Mouse (Mus musculus) kidney, adult 8-10 months (tissue): ENCODE measurements around the gene Klf15.
A peak's percentile ranks its signal among the peaks of the same experiment; 100 is the strongest.

Experiments
- DNase-seq, 2 experiments: peaks; one replicate each; pipeline ENCODE4 v3.0.0; 2022

Gene Klf15

GRCm38 (mm10) chr6:90462181-90462706 is at the start of gene Klf15:
Gene Klf15 (plus strand): TSS chr6:90462576.
- DNase-seq, result peak; percentile 85 to 87

GRCm38 (mm10) chr6:90422565-90422964 is 39.8 kb upstream of the Klf15 start:
- peak; percentile 83 to 84 for DNase-seq

- no peak for DNase-seq
Observed at GRCm38 (mm10) chr6:90425361-90425760, 37.0 kb upstream of the Klf15 start.

- no peak for DNase-seq
Observed at GRCm38 (mm10) chr6:90426003-90426402, 36.4 kb upstream of the Klf15 start.

GRCm38 (mm10) chr6:90428380-90428974 is 33.9 kb upstream of the Klf15 start, which contains the start of gene Cfap100:
Gene Cfap100 (minus strand): TSS chr6:90428797.
- peak; percentile 71 to 83 for DNase-seq

GRCm38 (mm10) chr6:90429911-90430310 is 32.5 kb upstream of the Klf15 start:
- DNase-seq, result peak in 1 of 2 experiments; percentile 45

GRCm38 (mm10) chr6:90431487-90431886 is 30.9 kb upstream of the Klf15 start:
- DNase-seq, result no peak

- DNase-seq, result no peak
Observed at GRCm38 (mm10) chr6:90434687-90435086, 27.7 kb upstream of the Klf15 start.

GRCm38 (mm10) chr6:90435195-90435618 is 27.2 kb upstream of the Klf15 start:
- DNase-seq, result peak; percentile 88 to 94

- DNase-seq, result no peak
Observed at GRCm38 (mm10) chr6:90436192-90436907, 26.0 kb upstream of the Klf15 start.

- no peak for DNase-seq
Observed at GRCm38 (mm10) chr6:90437041-90437440, 25.3 kb upstream of the Klf15 start.

- DNase-seq, result no peak
Observed at GRCm38 (mm10) chr6:90446883-90447282, 15.5 kb upstream of the Klf15 start.

- DNase-seq, result peak; percentile 88 to 96
Observed at GRCm38 (mm10) chr6:90450179-90450578, 12.2 kb upstream of the Klf15 start.

- peak; percentile 93 for DNase-seq
Observed at GRCm38 (mm10) chr6:90450697-90451096, 11.7 kb upstream of the Klf15 start.

GRCm38 (mm10) chr6:90451512-90451911 is 10.9 kb upstream of the Klf15 start:
- DNase-seq, result no peak

GRCm38 (mm10) chr6:90452603-90453002 is 9.8 kb upstream of the Klf15 start:
- no peak for DNase-seq

- DNase-seq, result no peak
Observed at GRCm38 (mm10) chr6:90453751-90454150, 8.6 kb upstream of the Klf15 start.

GRCm38 (mm10) chr6:90457421-90457820 is 5.0 kb upstream of the Klf15 start:
- no peak for DNase-seq

GRCm38 (mm10) chr6:90461181-90461580 is 1.2 kb upstream of the Klf15 start:
- no peak for DNase-seq

- DNase-seq, result no peak
Observed at GRCm38 (mm10) chr6:90461771-90462170, 605 bp upstream of the Klf15 start.

GRCm38 (mm10) chr6:90462841-90463227 is 458 bp downstream of the Klf15 start:
- no peak for DNase-seq

GRCm38 (mm10) chr6:90463228-90463862 is 969 bp downstream of the Klf15 start:
- DNase-seq, result peak; percentile 98

GRCm38 (mm10) chr6:90463890-90464421 is 1.6 kb downstream of the Klf15 start:
- DNase-seq, result no peak
